Mouse (Mus musculus) forebrain, embryonic 13.5 days (tissue): ENCODE measurements around the gene Gm3415. TPM values are rescaled to one million over a fixed set of nuclear protein-coding genes. Genes with fewer than 3 reads are reported as not detected.
"Not testable (repeated sequence)": the region's sequence is repeated elsewhere in the genome, so short reads cannot be mapped to it uniquely, and the experiment has no call there.

ENCODE experiments used
- ATAC-seq: fragments of 200-750 bp; cut with Nextera tagmentation; 2 replicates; pipeline ENCODE4 v1.8.0; 2017
- H3K27ac ChIP-seq: fragments of 300-500 bp; sonication (generic); 2 replicates; pipeline ENCODE4 v1.5.1; 2015; ENCODE audit warnings: inconsistent platforms, mild to moderate bottlenecking, moderate library complexity
- H3K27me3 ChIP-seq: fragments of 300-500 bp; sonication (generic); 2 replicates; pipeline ENCODE4 v1.6.1; 2015; ENCODE audit warnings: mild to moderate bottlenecking, inconsistent platforms
- H3K36me3 ChIP-seq: fragments of 300-500 bp; sonication (generic); 2 replicates; pipeline ENCODE4 v1.6.1; 2015; ENCODE audit warnings: mild to moderate bottlenecking, inconsistent platforms; ENCODE audit not compliant: poor library complexity, severe bottlenecking
- H3K4me1 ChIP-seq: fragments of 300-500 bp; sonication (generic); 2 replicates; pipeline ENCODE4 v1.6.1; 2015; ENCODE audit warnings: inconsistent platforms
- H3K4me2 ChIP-seq: fragments of 300-500 bp; sonication (generic); 2 replicates; pipeline ENCODE4 v1.6.1; 2015; ENCODE audit warnings: inconsistent platforms, mild to moderate bottlenecking, moderate library complexity
- H3K4me3 ChIP-seq: fragments of 300-500 bp; sonication (generic); 2 replicates; pipeline ENCODE4 v1.5.1; 2015; ENCODE audit warnings: mild to moderate bottlenecking, inconsistent platforms
- H3K9ac ChIP-seq: fragments of 300-500 bp; sonication (generic); 2 replicates; pipeline ENCODE4 v1.6.1; 2015; ENCODE audit warnings: mild to moderate bottlenecking, inconsistent platforms
- H3K9me3 ChIP-seq: fragments of 300-500 bp; sonication (generic); replicated peaks from 2 replicates; pipeline ENCODE4 v1.6.1; 2016; ENCODE audit warnings: inconsistent platforms
- WGBS: fragments of 180-500 bp; shearing (Covaris S2); methylation state at CpG from one replicate; pipeline ENCODE4 v1.1.7; 2015; 5-methylcytosine and 5-hydroxymethylcytosine counted together
- polyA plus RNA-seq: library from polyadenylated mRNA; unstranded; fragments of >200 nt; fragmentation: Nextera tagmentation; extraction: Ambion mirVana; gene quantifications from 2 replicates; pipeline ENCODE4 v1.2.1, GENCODE M21; 2015

Gm3415 gene
- polyA plus RNA-seq, 1 experiment from 2014 or later, result not detected

DNA sequence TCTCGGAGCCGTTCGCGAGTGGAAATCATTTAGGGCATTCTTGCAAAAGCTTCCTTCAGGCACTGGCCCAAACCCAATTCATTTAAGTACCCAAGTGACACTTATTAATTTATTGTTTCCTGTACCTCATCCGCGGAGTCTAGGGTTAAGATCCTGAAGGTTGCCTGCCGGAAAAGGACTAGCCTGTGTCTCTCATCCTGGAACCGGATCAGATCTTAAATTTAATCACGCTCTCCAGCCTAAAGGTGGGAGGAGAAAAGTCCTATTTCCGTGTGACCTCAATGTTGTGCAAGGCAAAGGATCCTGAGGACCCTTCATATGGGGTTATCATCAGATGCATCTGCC is 29.3 kb downstream of the Gm3415 start:
- Histone ChIP-seq H3K4me2 (peak overlapping the region; percentile 95), H3K4me3 (peak overlapping the region; percentile 62), H3K9ac (0 out of 2 replicates have a peak overlapping the region, but pooled peaks have one; percentile 73), H3K4me1 (peaks cover 9% of the 10 kb centered on the region), H3K36me3 (no peaks in the 10 kb centered on the region), H3K27me3 (peaks cover 78% of the 10 kb centered on the region), H3K9me3 (no peaks in the 10 kb centered on the region), H3K27ac (no peak overlapping the region)
- WGBS, result 14% methylated on average over 10 of the region's 10 CpGs
- ATAC-seq, result no peak; the same call in 1 of the 2 replicates

GRCm38 (mm10) chr5:146586357-146587070 is 30.6 kb downstream of the Gm3415 start:
- no peak overlapping the region for H3K9ac ChIP-seq
- H3K4me2 ChIP-seq, result no peak overlapping the region
- peaks cover 9% of the 10 kb centered on the region for H3K4me1 ChIP-seq
- H3K9me3 ChIP-seq, result no peaks in the 10 kb centered on the region
- ATAC-seq, result no peak
- no peak overlapping the region for H3K4me3 ChIP-seq
- no peaks in the 10 kb centered on the region for H3K36me3 ChIP-seq
- H3K27me3 ChIP-seq, result peaks cover 74% of the 10 kb centered on the region
- no peak overlapping the region for H3K27ac ChIP-seq
- WGBS, result 73% methylated on average over 8 of the region's 8 CpGs

DNA sequence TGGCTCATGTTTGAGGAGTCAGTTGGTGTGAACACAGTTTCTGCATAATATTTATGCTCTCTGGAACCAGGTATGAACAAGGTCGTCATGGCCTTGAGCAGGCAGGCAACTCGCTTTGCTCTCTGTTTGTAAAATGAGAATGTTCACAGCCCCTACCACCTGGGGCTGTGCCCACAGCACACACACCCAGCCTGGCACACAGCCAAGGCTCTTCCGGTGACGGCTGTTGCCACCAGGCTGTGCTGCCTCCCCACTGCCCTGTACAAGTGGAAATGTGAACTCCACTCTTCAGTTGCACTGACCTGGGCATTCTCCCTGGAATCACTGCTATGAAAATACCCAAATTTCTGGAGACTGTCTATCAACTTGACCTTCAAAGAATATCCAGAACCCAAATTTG is 35.1 kb downstream of the Gm3415 start:
- H3K36me3 ChIP-seq, result no peaks in the 10 kb centered on the region
- H3K9me3 ChIP-seq, result peaks cover 7% of the 10 kb centered on the region; the same call in 1 of the 2 replicates
- no peak overlapping the region for H3K9ac ChIP-seq
- no peak overlapping the region for H3K4me3 ChIP-seq
- no peak for ATAC-seq
- no peak overlapping the region for H3K4me2 ChIP-seq
- H3K4me1 ChIP-seq, result peaks cover 9% of the 10 kb centered on the region; the same call in 1 of the 2 replicates
- WGBS, result 41% methylated on average over 4 of the region's 4 CpGs
- peaks cover 40% of the 10 kb centered on the region for H3K27me3 ChIP-seq
- no peak overlapping the region for H3K27ac ChIP-seq

DNA sequence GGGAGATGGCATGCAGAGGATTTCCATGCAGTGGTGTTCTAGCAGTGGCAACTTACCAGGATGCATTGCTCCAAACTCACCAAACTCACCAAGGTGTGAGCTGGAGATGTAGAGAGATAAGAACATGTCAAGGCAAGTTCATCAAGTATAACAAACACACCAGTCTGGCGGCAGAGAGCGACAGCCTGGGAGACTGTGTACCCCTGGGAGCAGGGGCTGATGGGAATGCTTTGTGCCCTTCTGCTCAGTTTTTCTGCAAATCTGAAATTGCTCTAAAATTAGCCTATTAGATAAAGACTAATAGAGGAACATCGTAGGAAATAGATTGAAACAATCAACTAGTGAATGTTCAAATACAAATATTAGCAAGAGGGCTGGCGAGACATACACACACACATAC is 35.7 kb downstream of the Gm3415 start:
- H3K9me3 ChIP-seq, result peaks cover 7% of the 10 kb centered on the region; the same call in 1 of the 2 replicates
- H3K9ac ChIP-seq, result no peak overlapping the region
- H3K36me3 ChIP-seq, result no peaks in the 10 kb centered on the region
- ATAC-seq, result no peak
- 80% methylated on average over 4 of the region's 4 CpGs for WGBS
- peaks cover 34% of the 10 kb centered on the region for H3K27me3 ChIP-seq
- no peak overlapping the region for H3K4me2 ChIP-seq
- peaks cover 9% of the 10 kb centered on the region; the same call in 1 of the 2 replicates for H3K4me1 ChIP-seq
- no peak overlapping the region for H3K27ac ChIP-seq
- no peak overlapping the region for H3K4me3 ChIP-seq

DNA sequence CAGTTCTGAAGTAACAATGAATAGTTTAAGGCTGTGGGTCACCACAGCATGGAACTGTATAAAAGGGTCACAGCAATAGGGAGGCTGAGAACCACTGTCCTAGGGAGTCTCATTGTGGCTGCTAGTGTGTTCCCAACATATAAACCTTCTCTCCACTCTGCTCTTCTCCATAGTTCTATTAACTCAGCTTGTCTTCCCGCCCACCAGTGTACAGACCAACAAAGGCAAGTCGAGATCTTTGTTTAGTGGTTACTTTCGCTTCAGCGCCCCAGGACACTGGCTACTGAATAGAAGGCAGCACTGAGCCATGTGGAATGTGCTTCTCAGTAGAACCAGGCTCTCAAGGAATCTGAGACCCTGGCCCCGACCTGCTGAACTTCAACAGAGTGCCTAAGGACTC is 36.6 kb downstream of the Gm3415 start:
- ATAC-seq, result peak; percentile 80
- Histone ChIP-seq H3K9me3 (peaks cover 7% of the 10 kb centered on the region; the same call in 1 of the 2 replicates), H3K27me3 (peaks cover 27% of the 10 kb centered on the region), H3K27ac (no peak overlapping the region), H3K4me1 (peaks cover 9% of the 10 kb centered on the region; the same call in 1 of the 2 replicates), H3K9ac (no peak overlapping the region), H3K4me3 (no peak overlapping the region), H3K4me2 (no peak overlapping the region), H3K36me3 (no peaks in the 10 kb centered on the region)
- WGBS, result 7% methylated on average over 5 of the region's 5 CpGs

DNA sequence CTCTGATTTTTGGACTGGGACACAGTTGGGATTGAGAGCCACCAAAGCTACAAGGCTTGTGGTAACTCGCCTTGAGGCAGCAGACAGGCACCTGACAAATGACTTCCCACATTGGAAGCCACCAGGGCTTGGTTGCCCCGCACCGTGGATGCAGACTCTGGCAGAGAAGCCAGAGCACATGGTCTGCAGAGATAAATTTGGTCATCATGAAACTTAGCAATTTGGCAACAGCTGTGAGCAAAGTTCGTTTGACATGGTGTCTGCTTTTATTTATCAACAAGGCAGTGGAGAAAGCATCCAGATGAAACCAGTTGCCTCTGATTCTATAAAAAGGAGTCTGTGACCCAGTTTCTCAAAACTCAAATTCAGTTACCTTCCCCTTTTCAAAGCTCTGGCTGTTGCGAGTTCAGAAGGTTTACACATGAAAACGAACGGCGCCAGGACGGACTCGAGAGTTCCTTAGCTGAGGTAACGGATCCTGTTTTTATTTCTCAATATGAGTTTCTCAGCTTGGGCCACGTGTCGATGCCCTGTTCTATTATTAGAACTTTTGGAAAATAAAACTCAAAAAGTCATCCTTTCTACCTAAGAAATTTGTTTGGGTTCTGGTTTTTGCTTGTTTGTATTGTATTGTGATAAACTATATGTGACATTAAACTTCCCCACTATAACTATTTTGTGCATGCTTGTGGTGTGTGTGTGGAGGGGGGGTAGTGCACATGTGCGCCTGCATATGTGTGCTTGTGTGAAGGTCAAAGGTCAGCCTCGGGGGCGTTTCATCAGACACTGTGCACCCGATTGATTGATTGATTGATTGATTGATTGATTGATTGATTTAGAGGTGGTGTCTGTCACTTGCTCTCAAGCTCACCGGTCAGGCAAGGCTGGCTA is 40.9 kb downstream of the Gm3415 start:
- Histone ChIP-seq H3K27me3 (no peaks in the 10 kb centered on the region), H3K4me3 (no peak overlapping the region), H3K36me3 (no peaks in the 10 kb centered on the region), H3K9ac (no peak overlapping the region), H3K4me1 (peaks cover 9% of the 10 kb centered on the region; the same call in 1 of the 2 replicates), H3K9me3 (peaks cover 7% of the 10 kb centered on the region; the same call in 1 of the 2 replicates), H3K4me2 (no peak overlapping the region), H3K27ac (no peak overlapping the region)
- 87% methylated on average over 18 of the region's 18 CpGs for WGBS
- ATAC-seq, result no peak

DNA sequence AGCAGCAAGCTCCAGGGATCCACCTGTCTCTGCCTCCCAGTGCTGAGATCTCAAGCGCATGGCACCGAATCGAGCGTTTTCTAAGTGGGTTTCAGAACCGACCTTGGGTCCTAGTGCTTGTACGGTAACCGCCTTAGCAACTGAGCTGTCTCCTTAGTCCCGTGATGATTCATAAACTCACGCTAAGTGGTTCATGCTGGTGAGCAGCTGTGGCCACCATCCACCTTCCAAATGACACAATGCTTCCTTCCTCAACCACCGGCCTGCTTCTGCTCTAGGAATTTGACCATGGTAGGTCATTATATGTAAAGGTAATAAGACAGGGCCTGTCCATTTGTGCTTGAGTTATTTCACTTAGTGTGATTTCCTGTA is 41.6 kb downstream of the Gm3415 start:
- Histone ChIP-seq H3K4me2 (no peak overlapping the region), H3K4me1 (peaks cover 3% of the 10 kb centered on the region; the same call in 1 of the 2 replicates), H3K9me3 (peaks cover 7% of the 10 kb centered on the region; the same call in 1 of the 2 replicates), H3K36me3 (no peaks in the 10 kb centered on the region), H3K27ac (no peak overlapping the region), H3K9ac (no peak overlapping the region), H3K4me3 (no peak overlapping the region), H3K27me3 (no peaks in the 10 kb centered on the region)
- ATAC-seq, result no peak
- WGBS, result 94% methylated on average over 10 of the region's 10 CpGs

DNA sequence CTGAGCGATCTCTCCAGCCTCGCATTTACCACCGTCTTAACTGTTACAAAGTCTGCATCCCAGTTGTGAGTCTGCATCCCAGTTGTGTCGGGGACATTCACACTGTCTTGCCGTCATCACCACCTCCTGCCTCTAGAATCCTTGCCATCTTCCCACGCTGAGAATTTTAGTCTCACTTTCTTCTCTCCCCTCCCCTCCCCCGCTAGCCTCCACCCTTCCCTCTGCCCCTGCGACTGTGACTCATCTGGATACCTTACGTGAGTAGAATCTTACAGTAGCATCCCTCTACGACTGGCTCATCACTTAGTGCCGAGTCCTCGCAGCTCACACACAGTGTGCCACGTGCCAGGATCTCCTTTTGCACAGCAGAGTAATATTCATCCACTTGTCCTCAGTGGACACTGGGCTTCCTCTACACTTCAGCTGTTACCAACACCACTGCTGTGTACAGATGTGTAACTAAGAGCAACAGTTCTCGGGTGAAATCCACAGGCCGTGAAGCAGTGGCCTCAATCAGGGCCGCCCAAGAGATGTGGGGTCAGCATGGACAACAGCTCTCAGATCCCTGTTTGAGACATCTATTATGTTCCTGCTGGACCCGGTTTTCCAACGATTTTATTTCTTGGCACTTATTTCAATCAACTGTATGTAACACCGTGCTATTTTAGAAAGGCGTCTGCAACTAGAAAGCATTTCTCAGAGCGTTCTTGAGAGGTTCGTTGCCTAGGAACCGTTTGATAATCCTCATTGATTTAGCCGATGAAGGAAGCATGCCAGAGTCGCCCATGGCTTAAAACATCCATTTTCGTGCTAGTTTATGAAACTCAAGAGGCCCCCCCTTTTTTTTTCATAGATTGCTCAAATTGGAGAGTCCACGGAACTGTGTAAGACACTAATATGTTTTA is 42.5 kb downstream of the Gm3415 start:
- H3K4me1 ChIP-seq, result no peaks in the 10 kb centered on the region
- no peaks in the 10 kb centered on the region for H3K36me3 ChIP-seq
- 67% methylated on average over 27 of the region's 27 CpGs for WGBS
- no peak overlapping the region for H3K27ac ChIP-seq
- H3K4me2 ChIP-seq, result no peak overlapping the region
- no peak overlapping the region for H3K4me3 ChIP-seq
- H3K9me3 ChIP-seq, result peaks cover 7% of the 10 kb centered on the region; the same call in 1 of the 2 replicates
- H3K9ac ChIP-seq, result no peak overlapping the region
- no peaks in the 10 kb centered on the region for H3K27me3 ChIP-seq
- 0 out of 2 replicates have a peak, but pooled peaks have one; percentile 38 for ATAC-seq

DNA sequence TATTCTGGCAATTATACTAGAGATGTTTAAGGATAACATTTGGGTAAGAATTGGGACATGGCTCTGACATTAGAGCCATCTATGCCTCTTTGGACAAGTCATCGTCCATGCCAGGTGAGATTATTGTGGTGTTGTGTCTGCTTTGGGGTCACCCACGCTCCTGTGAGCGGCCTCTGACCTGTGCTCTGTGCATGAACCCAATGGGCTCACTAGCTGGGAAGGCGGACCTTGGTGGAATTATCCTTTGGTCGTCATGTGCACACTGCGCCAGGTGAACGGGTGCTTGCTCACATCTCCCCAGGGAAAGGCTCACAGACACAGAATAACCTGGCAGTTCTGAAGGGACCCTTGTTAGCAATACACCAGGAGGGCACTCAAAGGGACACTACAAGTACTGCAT is 43.3 kb downstream of the Gm3415 start:
- not testable (repeated sequence) for H3K4me1 ChIP-seq, ATAC-seq, H3K27ac ChIP-seq, H3K36me3 ChIP-seq, H3K4me2 ChIP-seq, H3K27me3 ChIP-seq, H3K9me3 ChIP-seq, H3K9ac ChIP-seq, H3K4me3 ChIP-seq
- 88% methylated on average over 7 of the region's 7 CpGs for WGBS

- H3K9ac ChIP-seq, result no peak overlapping the region
- no peak overlapping the region for H3K27ac ChIP-seq
- H3K27me3 ChIP-seq, result no peaks in the 10 kb centered on the region
- H3K36me3 ChIP-seq, result no peaks in the 10 kb centered on the region
- no peaks in the 10 kb centered on the region for H3K4me1 ChIP-seq
- no peaks in the 10 kb centered on the region for H3K9me3 ChIP-seq
- H3K4me3 ChIP-seq, result no peak overlapping the region
- ATAC-seq, result no peak
- WGBS, result 89% methylated on average over 5 of the region's 5 CpGs
- H3K4me2 ChIP-seq, result no peak overlapping the region
Observed at GRCm38 (mm10) chr5:146599970-146600369, 44.0 kb downstream of the Gm3415 start.

DNA sequence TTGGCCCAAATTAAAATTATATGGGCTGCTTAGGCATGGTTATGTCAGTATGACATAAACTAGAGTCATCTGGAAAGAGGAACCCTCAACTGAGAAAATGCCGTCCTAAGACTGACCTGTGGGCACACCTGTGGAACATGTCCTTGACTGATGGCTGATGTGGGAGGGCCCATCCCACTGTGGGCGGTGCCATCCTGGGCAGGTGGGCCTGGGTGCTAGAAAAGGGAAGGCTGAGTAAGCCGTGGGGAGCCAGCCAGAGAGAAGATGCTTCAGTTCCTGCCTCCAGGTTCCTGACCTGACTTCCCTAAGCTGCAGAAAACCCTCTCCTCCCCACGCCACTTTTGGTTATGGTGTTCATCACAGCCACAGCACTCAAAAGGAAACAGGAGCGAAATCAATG is 50.3 kb downstream of the Gm3415 start:
- no peak overlapping the region for H3K27ac ChIP-seq
- ATAC-seq, result no peak
- H3K9me3 ChIP-seq, result no peaks in the 10 kb centered on the region
- no peak overlapping the region for H3K4me3 ChIP-seq
- no peaks in the 10 kb centered on the region for H3K27me3 ChIP-seq
- H3K4me1 ChIP-seq, result no peaks in the 10 kb centered on the region
- H3K4me2 ChIP-seq, result no peak overlapping the region
- WGBS, result 86% methylated on average over 5 of the region's 5 CpGs
- H3K36me3 ChIP-seq, result no peaks in the 10 kb centered on the region
- H3K9ac ChIP-seq, result no peak overlapping the region
